Mouse (Mus musculus) neural tube, embryonic 13.5 days (tissue): Measurements from ENCODE around the gene Bco2. TPM values are rescaled to one million over a fixed set of nuclear protein-coding genes. Genes with fewer than 3 reads are reported as not detected.

Source experiments
- ATAC-seq: fragments of 200-750 bp; cut with Nextera tagmentation; 2 replicates; pipeline ENCODE4 v1.8.0; 2017; ENCODE audit warnings: low read depth, mild to moderate bottlenecking, moderate TSS enrichment, moderate library complexity
- H3K27ac ChIP-seq: fragments of 300-500 bp; sonication (generic); replicated peaks from 2 replicates; pipeline ENCODE4 v1.5.1; 2015; ENCODE audit warnings: moderate library complexity, mild to moderate bottlenecking, inconsistent platforms
- H3K27me3 ChIP-seq: fragments of 300-500 bp; sonication (generic); 2 replicates; pipeline ENCODE4 v1.6.1; 2015; ENCODE audit warnings: mild to moderate bottlenecking, inconsistent platforms
- H3K36me3 ChIP-seq: fragments of 300-500 bp; sonication (generic); 2 replicates; pipeline ENCODE4 v1.6.1; 2015; ENCODE audit warnings: mild to moderate bottlenecking, inconsistent platforms
- H3K4me1 ChIP-seq: fragments of 300-500 bp; sonication (generic); replicated peaks from 2 replicates; pipeline ENCODE4 v1.6.1; 2015; ENCODE audit warnings: inconsistent platforms
- H3K4me2 ChIP-seq: fragments of 300-500 bp; sonication (generic); 2 replicates; pipeline ENCODE4 v1.6.1; 2015; ENCODE audit warnings: inconsistent platforms, mild to moderate bottlenecking, moderate library complexity
- H3K4me3 ChIP-seq: fragments of 300-500 bp; sonication (generic); 2 replicates; pipeline ENCODE4 v1.5.1; 2015; ENCODE audit warnings: mild to moderate bottlenecking, inconsistent platforms
- H3K9ac ChIP-seq: fragments of 300-500 bp; sonication (generic); 2 replicates; pipeline ENCODE4 v1.6.1; 2015; ENCODE audit warnings: moderate library complexity, mild to moderate bottlenecking, inconsistent platforms
- H3K9me3 ChIP-seq: fragments of 300-500 bp; sonication (generic); 2 replicates; pipeline ENCODE4 v1.6.1; 2016; ENCODE audit warnings: inconsistent platforms
- WGBS: fragments of 180-500 bp; shearing (Covaris S2); methylation state at CpG from one replicate; pipeline ENCODE4 v1.1.7; 2015; 5-methylcytosine and 5-hydroxymethylcytosine counted together
- polyA plus RNA-seq: library from polyadenylated mRNA; unstranded; fragments of >200 nt; fragmentation: Nextera tagmentation; extraction: Ambion mirVana; gene quantifications from 2 replicates; pipeline ENCODE4 v1.2.1, GENCODE M21; 2015

Gene Bco2
- polyA plus RNA-seq, 1 experiment from 2014 or later = 0.35 TPM

GRCm38 (mm10) chr9:50586955-50587354 lies 32.0 kb upstream of the Bco2 start:
- WGBS = 87% methylated on average over 4 of the region's 4 CpGs
- Histone ChIP-seq H3K9me3 (no peaks in the 10 kb centered on the region), H3K36me3 (no peaks in the 10 kb centered on the region), H3K27me3 (no peaks in the 10 kb centered on the region), H3K4me3 (no peak overlapping the region), H3K27ac (no peak overlapping the region), H3K4me2 (no peak overlapping the region), H3K4me1 (0 out of 2 replicates have a peak, but pooled peaks cover 5% of the 10 kb centered on the region), H3K9ac (no peak overlapping the region)
- no peak for ATAC-seq

GRCm38 (mm10) chr9:50585145-50585818 lies 30.3 kb upstream of the Bco2 start:
- WGBS = 78% methylated on average over 6 of the region's 6 CpGs
- no peak for ATAC-seq
- Histone ChIP-seq H3K9ac (no peak overlapping the region), H3K9me3 (no peaks in the 10 kb centered on the region), H3K4me2 (no peak overlapping the region), H3K36me3 (no peaks in the 10 kb centered on the region), H3K27ac (no peak overlapping the region), H3K4me3 (no peak overlapping the region), H3K4me1 (0 out of 2 replicates have a peak, but pooled peaks cover 5% of the 10 kb centered on the region), H3K27me3 (no peaks in the 10 kb centered on the region)

GRCm38 (mm10) chr9:50580370-50580769 lies 25.4 kb upstream of the Bco2 start:
- Histone ChIP-seq H3K9me3 (no peaks in the 10 kb centered on the region), H3K27ac (no peak overlapping the region), H3K36me3 (no peaks in the 10 kb centered on the region), H3K27me3 (no peaks in the 10 kb centered on the region), H3K4me3 (no peak overlapping the region), H3K9ac (no peak overlapping the region), H3K4me2 (no peak overlapping the region), H3K4me1 (0 out of 2 replicates have a peak, but pooled peaks cover 5% of the 10 kb centered on the region)
- no peak for ATAC-seq
- 43% methylated on average over 4 of the region's 4 CpGs for WGBS

- no peak overlapping the region for H3K4me2 ChIP-seq
- no peaks in the 10 kb centered on the region for H3K27me3 ChIP-seq
- H3K27ac ChIP-seq = no peak overlapping the region
- ATAC-seq = no peak
- H3K36me3 ChIP-seq = no peaks in the 10 kb centered on the region
- WGBS = 81% methylated on average over 10 of the region's 10 CpGs
- no peak overlapping the region for H3K9ac ChIP-seq
- no peaks in the 10 kb centered on the region for H3K4me1 ChIP-seq
- no peaks in the 10 kb centered on the region for H3K9me3 ChIP-seq
- H3K4me3 ChIP-seq = no peak overlapping the region
These were observed 14.9 kb upstream of the Bco2 start for GRCm38 (mm10) chr9:50569599-50570525.

GRCm38 (mm10) chr9:50567881-50568280 lies 12.9 kb upstream of the Bco2 start:
- Histone ChIP-seq H3K9me3 (no peaks in the 10 kb centered on the region), H3K27ac (no peak overlapping the region), H3K9ac (no peak overlapping the region), H3K4me1 (no peaks in the 10 kb centered on the region), H3K4me2 (no peak overlapping the region), H3K27me3 (no peaks in the 10 kb centered on the region), H3K36me3 (no peaks in the 10 kb centered on the region), H3K4me3 (no peak overlapping the region)
- ATAC-seq = no peak
- 91% methylated on average over 2 of the region's 2 CpGs for WGBS

GRCm38 (mm10) chr9:50567372-50567771 lies 12.4 kb upstream of the Bco2 start:
- no peak overlapping the region for H3K4me3 ChIP-seq
- no peaks in the 10 kb centered on the region for H3K36me3 ChIP-seq
- ATAC-seq = no peak
- WGBS = 92% methylated on average over 4 of the region's 4 CpGs
- H3K27me3 ChIP-seq = no peaks in the 10 kb centered on the region
- no peaks in the 10 kb centered on the region for H3K9me3 ChIP-seq
- H3K4me1 ChIP-seq = no peaks in the 10 kb centered on the region
- no peak overlapping the region for H3K27ac ChIP-seq
- no peak overlapping the region for H3K4me2 ChIP-seq
- H3K9ac ChIP-seq = no peak overlapping the region

- H3K27me3 ChIP-seq = no peaks in the 10 kb centered on the region
- H3K4me1 ChIP-seq = no peaks in the 10 kb centered on the region
- ATAC-seq = no peak
- H3K36me3 ChIP-seq = no peaks in the 10 kb centered on the region
- no peak overlapping the region for H3K27ac ChIP-seq
- H3K9me3 ChIP-seq = 0 out of 2 replicates have a peak, but pooled peaks cover 5% of the 10 kb centered on the region
- no peak overlapping the region for H3K4me2 ChIP-seq
- no peak overlapping the region for H3K4me3 ChIP-seq
- no peak overlapping the region for H3K9ac ChIP-seq
- 82% methylated on average over 4 of the region's 4 CpGs for WGBS
These were observed 11.0 kb upstream of the Bco2 start for GRCm38 (mm10) chr9:50565940-50566339.

GRCm38 (mm10) chr9:50565173-50565572 lies 10.2 kb upstream of the Bco2 start:
- Histone ChIP-seq H3K9ac (no peak overlapping the region), H3K36me3 (no peaks in the 10 kb centered on the region), H3K4me1 (no peaks in the 10 kb centered on the region), H3K27me3 (no peaks in the 10 kb centered on the region), H3K9me3 (0 out of 2 replicates have a peak, but pooled peaks cover 5% of the 10 kb centered on the region), H3K4me2 (no peak overlapping the region), H3K4me3 (no peak overlapping the region), H3K27ac (no peak overlapping the region)
- ATAC-seq = no peak
- 81% methylated on average over 7 of the region's 7 CpGs for WGBS

- WGBS = 90% methylated on average over 2 of the region's 2 CpGs
These were observed 7.0 kb upstream of the Bco2 start for GRCm38 (mm10) chr9:50561918-50562360.

GRCm38 (mm10) chr9:50561145-50561917 lies 6.3 kb upstream of the Bco2 start, which contains the start of gene Tex12:
Gene Tex12 (minus strand): TSS chr9:50561325.
- WGBS = 87% methylated on average over 38 of the region's 38 CpGs
- Histone ChIP-seq H3K4me1 (no peaks in the 10 kb centered on the region), H3K4me2 (no peak within 1 kb of the TSS), H3K27ac (no peak within 1 kb of the TSS), H3K9ac (no peak within 1 kb of the TSS), H3K4me3 (no peak within 1 kb of the TSS), H3K27me3 (no peaks in the 10 kb centered on the region), H3K9me3 (0 out of 2 replicates have a peak, but pooled peaks cover 5% of the 10 kb centered on the region), H3K36me3 (no peaks in the 10 kb centered on the region)
- no peak for ATAC-seq

More at GRCm38 (mm10) chr9:50561918-50562360, 7.0 kb upstream of the Bco2 start:
- no peaks in the 10 kb centered on the region for H3K4me1 ChIP-seq
- no peak overlapping the region for H3K9ac ChIP-seq
- H3K4me2 ChIP-seq = no peak overlapping the region
- no peaks in the 10 kb centered on the region for H3K36me3 ChIP-seq
- no peak overlapping the region for H3K27ac ChIP-seq
- no peak overlapping the region for H3K4me3 ChIP-seq
- no peak for ATAC-seq
- H3K27me3 ChIP-seq = no peaks in the 10 kb centered on the region
- H3K9me3 ChIP-seq = 0 out of 2 replicates have a peak, but pooled peaks cover 5% of the 10 kb centered on the region

GRCm38 (mm10) chr9:50554241-50555093 lies 514 bp downstream of the Bco2 start, which contains the start of gene Il18:
Gene Il18 (plus strand): TSS chr9:50554827.
- H3K4me2 ChIP-seq = peak within 1 kb of the TSS; percentile 53
- peak within 1 kb of the TSS; percentile 60 for H3K9ac ChIP-seq
- peak within 1 kb of the TSS; percentile 87 for H3K27ac ChIP-seq
- WGBS = 18% methylated on average over 12 of the region's 12 CpGs
- no peaks in the 10 kb centered on the region for H3K36me3 ChIP-seq
- peaks cover 19% of the 10 kb centered on the region for H3K4me1 ChIP-seq
- no peaks in the 10 kb centered on the region for H3K9me3 ChIP-seq
- peak; percentile 96 for ATAC-seq
- no peaks in the 10 kb centered on the region for H3K27me3 ChIP-seq
- peak within 1 kb of the TSS; percentile 32 for H3K4me3 ChIP-seq
